Mouse (Mus musculus): Measurements from ENCODE around the gene Ccl17. TPM values are rescaled to one million over a fixed set of nuclear protein-coding genes. Genes with fewer than 3 reads are reported as not detected.

The Ccl17 gene
- polyA plus RNA-seq, 2 experiments: 0.11 TPM; not detected in 1

DNA sequence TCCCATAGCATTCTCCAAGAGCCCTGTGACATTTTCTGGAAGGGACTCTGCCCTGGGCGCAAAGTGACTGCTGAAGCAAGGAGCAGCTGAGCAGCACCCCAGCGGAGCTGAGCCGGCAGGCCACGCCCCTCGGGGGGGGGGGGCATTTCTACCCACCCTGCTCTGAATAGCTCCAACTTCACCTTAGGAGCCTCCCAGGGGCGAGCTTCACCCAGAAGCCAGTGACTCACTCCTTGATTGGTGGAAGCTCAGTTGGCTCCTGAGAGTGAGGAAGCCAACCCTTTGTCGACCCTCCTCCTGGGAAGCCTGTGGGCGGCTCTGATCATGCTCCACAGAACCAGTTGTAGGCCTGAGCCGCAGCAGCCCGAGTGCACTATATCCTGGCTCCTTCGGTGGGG lies 28.4 kb upstream of the Ccl17 start:
- 17% methylated on average over 11 of the region's 11 CpGs for WGBS (ENCODE audit: insufficient replicate concordance)
- Histone ChIP-seq H3K27me3 (ENCODE audit: control insufficient read depth, insufficient read depth, low read length) (no peaks in the 10 kb centered on the region; the same call in 1 of the 2 replicates), H3K4me1 (replicated peaks; ENCODE audit: control insufficient read depth in 2 of 2, insufficient read depth in 2 of 2, low read length in 1 of 2) (peaks cover 26 to 32% of the 10 kb centered on the region in 2 experiments), H3K4me2 (ENCODE audit: low read depth) (no peak overlapping the region), H3K9me3 (ENCODE audit: control insufficient read depth, low read length) (no peaks in the 10 kb centered on the region), H3K36me3 (replicated peaks; ENCODE audit: control insufficient read depth, insufficient read depth, low read depth) (no peaks in the 10 kb centered on the region), H3K27ac (no peak overlapping the region), H3K9ac (replicated peaks) (no peak overlapping the region), H3K4me3 (ENCODE audit: insufficient read depth in 1 of 2, low read depth in 2 of 2, low read length in 2 of 2) (no peak overlapping the region)
- ATAC-seq (ENCODE audit: insufficient read depth): no peak
- TF ChIP-seq EP300 (IDR thresholded peaks at IDR 0.05; ENCODE audit: low read depth): no peak
- TF ChIP-seq CTCF (IDR thresholded peaks at IDR 0.05; ENCODE audit: low read depth): no peak
- no peak for DNase-seq (ENCODE audit: low read depth in 3 of 3, low spot score in 3 of 3)

DNA sequence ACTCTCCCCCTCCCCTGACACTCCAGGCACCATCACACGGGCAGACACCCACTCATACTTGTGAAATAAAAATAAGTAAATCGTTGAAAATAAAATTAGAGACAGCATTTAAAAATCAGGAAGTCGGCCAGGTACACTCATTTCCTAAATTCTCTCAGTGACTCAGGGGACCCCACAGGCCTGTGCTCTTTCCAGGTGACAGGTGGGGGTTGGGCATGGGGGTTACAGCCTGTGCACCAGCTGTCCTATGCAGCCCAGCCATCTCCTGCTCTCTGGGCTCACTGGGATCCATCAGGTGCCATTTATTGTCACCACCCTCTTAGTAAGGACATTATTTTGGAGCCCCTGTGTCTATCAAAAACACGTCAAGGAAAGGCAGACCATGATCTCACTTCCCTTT lies 26.4 kb upstream of the Ccl17 start:
- no peak overlapping the region for H3K9ac ChIP-seq (replicated peaks)
- no peak for ATAC-seq (ENCODE audit: insufficient read depth)
- peaks cover 46 to 49% of the 10 kb centered on the region in 2 experiments for H3K4me1 ChIP-seq (replicated peaks; ENCODE audit: control insufficient read depth in 2 of 2, insufficient read depth in 2 of 2, low read length in 1 of 2)
- H3K9me3 ChIP-seq (ENCODE audit: control insufficient read depth, low read length): no peaks in the 10 kb centered on the region
- no peak for DNase-seq (ENCODE audit: low read depth in 3 of 3, low spot score in 3 of 3)
- no peaks in the 10 kb centered on the region; the same call in 1 of the 2 replicates for H3K27me3 ChIP-seq (ENCODE audit: control insufficient read depth, insufficient read depth, low read length)
- no peak overlapping the region for H3K4me3 ChIP-seq (ENCODE audit: insufficient read depth in 1 of 2, low read depth in 2 of 2, low read length in 2 of 2)
- 40% methylated on average over 4 of the region's 4 CpGs for WGBS (ENCODE audit: insufficient replicate concordance)
- no peaks in the 10 kb centered on the region for H3K36me3 ChIP-seq (replicated peaks; ENCODE audit: control insufficient read depth, insufficient read depth, low read depth)
- H3K27ac ChIP-seq: no peak overlapping the region
- TF ChIP-seq EP300 (IDR thresholded peaks at IDR 0.05; ENCODE audit: low read depth): no peak
- TF ChIP-seq CTCF (IDR thresholded peaks at IDR 0.05; ENCODE audit: low read depth): no peak
- H3K4me2 ChIP-seq (ENCODE audit: low read depth): no peak overlapping the region

DNA sequence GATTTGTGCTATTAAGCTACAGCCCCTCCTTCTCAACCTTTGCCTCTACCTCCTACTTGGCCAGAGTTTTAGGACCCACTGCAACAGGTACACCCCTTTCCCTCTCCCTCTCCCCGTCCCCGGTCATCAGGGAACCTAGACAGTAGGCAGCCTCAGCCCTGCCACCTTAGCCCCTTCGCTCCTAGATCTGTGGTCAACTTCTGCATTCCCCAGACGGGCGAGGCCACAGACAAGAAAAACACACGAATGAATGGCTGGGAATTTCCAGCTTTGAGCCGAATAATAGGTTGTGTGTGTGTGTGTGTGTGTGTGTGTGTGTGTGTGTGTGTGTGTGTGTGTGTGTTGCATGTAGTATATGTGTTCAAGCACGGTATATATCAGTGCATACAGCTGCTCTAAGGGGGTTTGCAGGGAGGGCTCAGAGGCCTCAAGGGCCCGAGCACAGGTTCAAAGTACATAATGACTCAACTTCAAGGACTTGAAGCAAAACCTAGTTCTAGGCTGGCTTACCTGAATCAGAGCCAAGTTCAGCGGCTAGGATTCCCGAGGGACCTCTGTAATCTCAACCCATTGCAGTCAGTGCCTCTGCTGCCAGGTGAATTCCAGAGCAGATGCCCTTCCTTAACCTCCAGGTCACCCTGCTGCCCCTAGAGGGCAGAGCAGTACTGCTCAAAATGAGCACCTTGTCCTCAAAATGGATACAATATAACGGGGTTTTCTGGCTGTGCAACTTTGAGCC lies 24.8 kb upstream of the Ccl17 start:
- peaks cover 46 to 52% of the 10 kb centered on the region in 2 experiments for H3K4me1 ChIP-seq (replicated peaks; ENCODE audit: control insufficient read depth in 2 of 2, insufficient read depth in 2 of 2, low read length in 1 of 2)
- H3K27ac ChIP-seq: no peak overlapping the region
- no peak overlapping the region for H3K9ac ChIP-seq (replicated peaks)
- peak; percentile 55 to 72 (median 55) for DNase-seq (ENCODE audit: low read depth in 3 of 3, low spot score in 3 of 3)
- no peak for ATAC-seq (ENCODE audit: insufficient read depth)
- H3K27me3 ChIP-seq (ENCODE audit: control insufficient read depth, insufficient read depth, low read length): no peaks in the 10 kb centered on the region; the same call in 1 of the 2 replicates
- no peak overlapping the region for H3K4me2 ChIP-seq (ENCODE audit: low read depth)
- H3K9me3 ChIP-seq (ENCODE audit: control insufficient read depth, low read length): no peaks in the 10 kb centered on the region
- WGBS (ENCODE audit: insufficient replicate concordance): 48% methylated on average over 12 of the region's 12 CpGs
- H3K4me3 ChIP-seq (ENCODE audit: insufficient read depth in 1 of 2, low read depth in 2 of 2, low read length in 2 of 2): no peak overlapping the region
- TF ChIP-seq EP300 (IDR thresholded peaks at IDR 0.05; ENCODE audit: low read depth) (no peak), CTCF (IDR thresholded peaks at IDR 0.05; ENCODE audit: low read depth) (peak; percentile 91)
- H3K36me3 ChIP-seq (replicated peaks; ENCODE audit: control insufficient read depth, insufficient read depth, low read depth): no peaks in the 10 kb centered on the region

DNA sequence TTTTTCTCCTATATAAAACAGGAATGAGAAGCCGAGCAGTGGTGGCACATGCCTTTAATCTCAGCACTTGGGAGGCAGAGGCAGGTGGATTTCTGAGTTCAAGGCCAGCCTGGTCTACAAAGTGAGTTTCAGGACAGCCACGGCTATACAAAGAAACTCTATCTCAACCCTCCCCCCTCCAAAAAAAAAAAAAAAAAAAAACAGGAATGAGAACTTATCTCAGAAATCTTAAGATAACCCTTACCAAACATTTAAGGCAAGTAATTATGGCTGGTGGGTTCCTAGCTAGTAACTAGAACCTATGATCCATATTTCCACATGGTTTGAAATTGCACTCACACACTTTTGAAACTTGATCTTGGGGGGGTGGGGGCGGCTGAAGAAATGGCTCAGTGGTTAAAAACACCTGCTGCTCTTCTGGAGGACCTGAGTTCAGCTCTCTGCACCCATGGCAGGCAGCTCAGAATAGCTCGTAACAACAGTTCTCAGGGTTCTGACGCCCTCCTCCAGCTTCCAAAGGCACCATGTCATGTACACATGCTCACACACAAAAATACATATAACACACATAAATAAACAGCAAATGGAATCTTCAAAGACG lies 24.2 kb upstream of the Ccl17 start:
- H3K4me2 ChIP-seq (ENCODE audit: low read depth): no peak overlapping the region; the same call in 1 of the 2 replicates

More for the DNA sequence above, 24.2 kb upstream of the Ccl17 start:
- TF ChIP-seq CTCF (IDR thresholded peaks at IDR 0.05; ENCODE audit: low read depth) (no peak), EP300 (IDR thresholded peaks at IDR 0.05; ENCODE audit: low read depth) (no peak)
- Histone ChIP-seq H3K9me3 (ENCODE audit: control insufficient read depth, low read length) (no peaks in the 10 kb centered on the region), H3K4me1 (replicated peaks; ENCODE audit: control insufficient read depth in 2 of 2, insufficient read depth in 2 of 2, low read length in 1 of 2) (peaks cover 41 to 49% of the 10 kb centered on the region in 2 experiments), H3K27me3 (ENCODE audit: control insufficient read depth, insufficient read depth, low read length) (no peaks in the 10 kb centered on the region; the same call in 1 of the 2 replicates), H3K9ac (replicated peaks) (no peak overlapping the region), H3K4me3 (ENCODE audit: insufficient read depth in 1 of 2, low read depth in 2 of 2, low read length in 2 of 2) (no peak overlapping the region), H3K27ac (peak overlapping the region; percentile 99), H3K36me3 (replicated peaks; ENCODE audit: control insufficient read depth, insufficient read depth, low read depth) (no peaks in the 10 kb centered on the region)
- ATAC-seq (ENCODE audit: insufficient read depth) (no peak), DNase-seq (ENCODE audit: low read depth in 3 of 3, low spot score in 3 of 3) (no peak)
- 66% methylated on average over 6 of the region's 6 CpGs for WGBS (ENCODE audit: insufficient replicate concordance)
